Mouse (Mus musculus): ENCODE results near the gene Scel. TPM values are rescaled to one million over a fixed set of nuclear protein-coding genes. Genes with fewer than 3 reads are reported as not detected.

Gene Scel
- polyA plus RNA-seq, 1 experiment: not detected

DNA sequence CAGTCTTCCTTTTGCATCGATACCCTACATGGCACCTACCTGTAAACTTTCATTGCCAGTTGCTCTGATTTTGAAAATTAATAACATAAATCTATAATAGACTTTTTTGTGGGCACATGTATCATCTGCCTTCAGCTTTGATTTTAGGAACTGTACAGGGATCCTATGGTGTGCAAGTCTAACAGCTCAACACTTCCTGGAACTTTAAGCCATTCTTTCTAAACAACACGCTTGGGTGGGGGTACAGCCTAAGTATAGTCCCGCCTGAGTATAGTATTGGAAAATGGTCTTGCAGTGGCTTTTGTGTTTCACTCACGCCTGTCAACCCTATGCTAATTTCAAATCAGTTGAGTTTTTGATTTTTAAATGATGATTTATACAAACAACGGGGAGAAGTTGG, 139.4 kb downstream of the Scel start:
- Histone ChIP-seq H3ac (ENCODE audit: control insufficient read depth, insufficient read length, low read depth) (no peak overlapping the region), H3K4me3 (ENCODE audit: insufficient read depth, poor library complexity, severe bottlenecking) (no peak overlapping the region), H3K27me3 (ENCODE audit: control insufficient read depth, insufficient read depth, insufficient read length) (no peaks in the 10 kb centered on the region), H3K36me3 (ENCODE audit: control insufficient read depth, insufficient read depth) (no peaks in the 10 kb centered on the region), H3K79me3 (ENCODE audit: low read depth) (no peaks in the 10 kb centered on the region), H3K79me2 (ENCODE audit: control insufficient read depth, insufficient read depth) (no peaks in the 10 kb centered on the region)
- no peak for TF ChIP-seq MYOD1 (IDR thresholded peaks at IDR 0.05; ENCODE audit: control insufficient read depth, insufficient read length, low read depth)
- TF ChIP-seq MYOG (IDR thresholded peaks at IDR 0.05; ENCODE audit: control insufficient read depth, extremely low read depth, insufficient read length): no peak
- no peak for TF ChIP-seq MAX (IDR thresholded peaks at IDR 0.05)
- no peak for TF ChIP-seq FOSL1 (IDR thresholded peaks at IDR 0.05; ENCODE audit: insufficient read depth, low read length, poor library complexity, severe bottlenecking)
- no peak for TF ChIP-seq CEBPB (IDR thresholded peaks at IDR 0.05; ENCODE audit: low read depth)
- TF ChIP-seq CTCF (IDR thresholded peaks at IDR 0.05; ENCODE audit: control insufficient read depth, insufficient read depth, insufficient read length): no peak

DNA sequence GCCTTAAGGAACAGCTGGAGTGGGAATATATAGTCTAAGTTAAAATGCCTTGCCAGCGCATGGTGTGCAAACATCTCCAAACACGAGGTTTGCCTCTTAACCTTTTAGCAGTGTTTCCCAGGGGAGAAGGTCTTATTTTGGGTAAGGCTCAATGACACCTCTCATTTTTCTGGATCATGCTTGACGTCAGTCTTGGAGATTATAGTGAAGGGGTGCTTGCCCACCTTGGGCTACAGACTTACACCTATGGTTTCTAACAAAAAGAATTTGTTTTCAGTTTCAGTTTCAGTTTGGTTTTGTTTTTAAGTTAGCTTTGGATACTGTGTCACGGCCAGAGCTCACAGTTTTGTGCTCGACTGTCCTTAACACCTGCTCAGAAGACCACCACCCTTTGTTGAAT, 140.7 kb downstream of the Scel start:
- TF ChIP-seq FOSL1 (IDR thresholded peaks at IDR 0.05; ENCODE audit: insufficient read depth, low read length, poor library complexity, severe bottlenecking) (no peak), USF1 (IDR thresholded peaks at IDR 0.05; ENCODE audit: low read depth) (no peak), MAX (IDR thresholded peaks at IDR 0.05) (no peak), MYOG (IDR thresholded peaks at IDR 0.05; ENCODE audit: control insufficient read depth, extremely low read depth, insufficient read length) (no peak), CEBPB (IDR thresholded peaks at IDR 0.05; ENCODE audit: low read depth) (no peak), CTCF (IDR thresholded peaks at IDR 0.05; ENCODE audit: control insufficient read depth, insufficient read depth, insufficient read length) (no peak), MYOD1 (IDR thresholded peaks at IDR 0.05; ENCODE audit: control insufficient read depth, insufficient read length, low read depth) (no peak)

DNA sequence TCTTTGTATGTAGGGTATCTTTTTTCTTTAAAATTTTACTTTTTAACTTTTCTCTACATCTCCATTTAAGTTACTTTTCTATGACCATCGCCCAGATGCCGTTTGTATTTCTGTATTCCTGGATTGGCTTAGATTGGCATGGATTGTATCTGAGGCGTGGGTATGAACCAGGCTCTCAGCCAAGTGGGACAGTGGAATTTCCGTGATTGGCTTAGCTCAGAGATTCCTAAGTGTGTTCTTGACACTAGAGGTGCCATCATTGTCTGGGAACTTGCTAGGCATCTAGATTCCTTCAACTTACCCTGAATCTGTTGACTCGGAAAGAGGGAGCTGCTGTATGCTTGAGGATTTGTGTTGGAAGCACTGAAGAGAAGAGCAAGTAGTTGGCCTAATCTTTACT, 142.3 kb downstream of the Scel start:
- no peaks in the 10 kb centered on the region for H3K79me3 ChIP-seq (ENCODE audit: low read depth)
- no peak overlapping the region for H3K4me3 ChIP-seq (ENCODE audit: insufficient read depth, poor library complexity, severe bottlenecking)
- no peaks in the 10 kb centered on the region for H3K36me3 ChIP-seq (ENCODE audit: control insufficient read depth, insufficient read depth)
- H3K27me3 ChIP-seq (ENCODE audit: control insufficient read depth, insufficient read depth, insufficient read length): no peaks in the 10 kb centered on the region
- no peaks in the 10 kb centered on the region for H3K79me2 ChIP-seq (ENCODE audit: control insufficient read depth, insufficient read depth)
- no peak overlapping the region for H3ac ChIP-seq (ENCODE audit: control insufficient read depth, insufficient read length, low read depth)
- no peak for TF ChIP-seq MAX (IDR thresholded peaks at IDR 0.05)
- no peak for TF ChIP-seq FOSL1 (IDR thresholded peaks at IDR 0.05; ENCODE audit: insufficient read depth, low read length, poor library complexity, severe bottlenecking)
- no peak for TF ChIP-seq MYOG (IDR thresholded peaks at IDR 0.05; ENCODE audit: control insufficient read depth, extremely low read depth, insufficient read length)
- TF ChIP-seq MYOD1 (IDR thresholded peaks at IDR 0.05; ENCODE audit: control insufficient read depth, insufficient read length, low read depth): no peak
- TF ChIP-seq CEBPB (IDR thresholded peaks at IDR 0.05; ENCODE audit: low read depth): no peak
- no peak for TF ChIP-seq USF1 (IDR thresholded peaks at IDR 0.05; ENCODE audit: low read depth)
- TF ChIP-seq CTCF (IDR thresholded peaks at IDR 0.05; ENCODE audit: control insufficient read depth, insufficient read depth, insufficient read length): no peak

More for the DNA sequence above, 140.7 kb downstream of the Scel start:
- Histone ChIP-seq H3K36me3 (ENCODE audit: control insufficient read depth, insufficient read depth) (no peaks in the 10 kb centered on the region), H3K27me3 (ENCODE audit: control insufficient read depth, insufficient read depth, insufficient read length) (no peaks in the 10 kb centered on the region), H3K4me3 (ENCODE audit: insufficient read depth, poor library complexity, severe bottlenecking) (no peak overlapping the region), H3ac (ENCODE audit: control insufficient read depth, insufficient read length, low read depth) (no peak overlapping the region), H3K79me3 (ENCODE audit: low read depth) (no peaks in the 10 kb centered on the region), H3K79me2 (ENCODE audit: control insufficient read depth, insufficient read depth) (no peaks in the 10 kb centered on the region)

DNA sequence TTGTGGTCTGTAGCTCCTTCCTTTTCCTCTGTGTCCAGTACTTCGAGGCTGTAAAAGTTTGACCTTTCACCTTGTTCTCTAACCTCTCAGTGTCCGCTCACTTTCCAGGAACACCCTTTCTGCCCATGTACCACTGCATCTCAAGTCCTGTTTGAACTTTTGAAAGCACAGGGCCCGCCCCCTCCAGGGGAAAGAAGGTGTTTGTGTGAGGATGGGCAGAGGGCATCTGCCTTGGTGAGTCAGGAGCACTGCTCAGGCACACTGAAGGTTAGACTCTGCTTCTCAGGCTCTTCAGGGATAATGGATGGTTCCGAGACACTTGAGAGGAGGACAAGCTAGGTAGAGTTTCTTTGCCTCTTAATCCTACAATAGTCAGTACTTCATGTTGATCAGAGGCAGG, 144.7 kb downstream of the Scel start:
- H3K36me3 ChIP-seq (ENCODE audit: control insufficient read depth, insufficient read depth): no peaks in the 10 kb centered on the region
- no peaks in the 10 kb centered on the region for H3K79me2 ChIP-seq (ENCODE audit: control insufficient read depth, insufficient read depth)
- no peaks in the 10 kb centered on the region for H3K27me3 ChIP-seq (ENCODE audit: control insufficient read depth, insufficient read depth, insufficient read length)
- H3K79me3 ChIP-seq (ENCODE audit: low read depth): no peaks in the 10 kb centered on the region
- no peak overlapping the region for H3ac ChIP-seq (ENCODE audit: control insufficient read depth, insufficient read length, low read depth)
- H3K4me3 ChIP-seq (ENCODE audit: insufficient read depth, poor library complexity, severe bottlenecking): no peak overlapping the region
- TF ChIP-seq MAX (IDR thresholded peaks at IDR 0.05) (no peak), CEBPB (IDR thresholded peaks at IDR 0.05; ENCODE audit: low read depth) (no peak), USF1 (IDR thresholded peaks at IDR 0.05; ENCODE audit: low read depth) (no peak), MYOD1 (IDR thresholded peaks at IDR 0.05; ENCODE audit: control insufficient read depth, insufficient read length, low read depth) (no peak), FOSL1 (IDR thresholded peaks at IDR 0.05; ENCODE audit: insufficient read depth, low read length, poor library complexity, severe bottlenecking) (no peak), MYOG (IDR thresholded peaks at IDR 0.05; ENCODE audit: control insufficient read depth, extremely low read depth, insufficient read length) (no peak), CTCF (IDR thresholded peaks at IDR 0.05; ENCODE audit: control insufficient read depth, insufficient read depth, insufficient read length) (no peak)

Small RNAs within 50 kb of the gene (microRNA-seq; reads per million reads assigned to microRNA genes)
- gene Gm22877 (ENCODE audit: borderline microRNAs expressed): not detected

Other genes with a start within 250 kb of the Scel start
- 5.9 TPM for gene Mycbp2, start 166.5 kb upstream of the Scel start, polyA plus RNA-seq (2012; fragmentation: generic; extraction: Trizol)
- not detected for gene Slain1, start 136.9 kb downstream of the Scel start, polyA plus RNA-seq (2012; fragmentation: generic; extraction: Trizol)